Mouse (Mus musculus): ENCODE data around the gene Tagap1.
"Not testable (repeated sequence)": the region's sequence is repeated elsewhere in the genome, so short reads cannot be mapped to it uniquely, and the experiment has no call there.

Tagap1 gene

DNA sequence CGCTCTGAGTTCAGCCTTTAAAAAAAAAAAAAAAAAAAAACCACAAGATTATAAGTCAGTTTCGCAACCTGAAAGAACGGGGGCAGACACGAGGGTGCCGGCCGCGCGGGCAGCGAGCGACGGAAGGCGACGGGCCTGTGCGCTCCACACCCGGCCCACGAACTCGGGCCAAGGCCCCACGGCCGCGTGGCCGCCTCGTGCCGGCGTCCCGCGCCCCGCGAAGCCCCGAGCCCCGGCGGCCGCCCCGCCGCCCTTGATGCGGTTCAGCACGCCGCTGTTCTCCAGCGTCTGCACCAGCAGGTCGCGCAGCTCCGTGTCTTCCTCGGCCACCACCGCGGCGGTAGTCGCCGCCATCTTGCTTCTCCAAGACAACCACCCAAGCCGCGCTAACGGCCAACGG is at the start of gene Tagap1:
Gene Tagap1, minus strand, starts transcription at position 381 of the 400 bp plus-strand sequence.
- in situ Hi-C loops (cut with MboI, MseI) = loop anchor here (5.0 to 25.0 kb wide), 3 partner anchors 102 to 1202 kb away; partner anchors contain the start of gene Rps6ka2

DNA sequence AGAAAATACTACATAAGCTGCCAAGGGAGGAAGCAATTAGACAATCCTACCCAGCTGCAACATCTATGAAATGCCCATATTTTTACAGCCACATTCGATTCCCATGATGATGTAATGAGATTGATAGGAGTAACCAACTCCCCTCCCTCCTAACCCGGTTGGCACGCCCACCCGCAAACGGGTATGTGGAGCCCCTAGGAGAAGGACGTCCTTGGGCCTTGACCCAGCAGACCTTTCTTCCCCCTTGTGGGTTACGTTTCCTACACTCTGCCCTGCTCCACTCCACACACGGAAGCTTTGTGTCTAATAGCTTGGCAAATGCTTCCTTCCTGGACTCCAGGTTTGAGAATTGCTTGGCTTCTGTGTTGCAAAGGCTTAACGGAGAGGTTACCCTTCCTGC is 48.9 kb upstream of the Tagap1 start:
- in situ Hi-C loops (cut with MboI, MseI) = not testable (repeated sequence)

DNA sequence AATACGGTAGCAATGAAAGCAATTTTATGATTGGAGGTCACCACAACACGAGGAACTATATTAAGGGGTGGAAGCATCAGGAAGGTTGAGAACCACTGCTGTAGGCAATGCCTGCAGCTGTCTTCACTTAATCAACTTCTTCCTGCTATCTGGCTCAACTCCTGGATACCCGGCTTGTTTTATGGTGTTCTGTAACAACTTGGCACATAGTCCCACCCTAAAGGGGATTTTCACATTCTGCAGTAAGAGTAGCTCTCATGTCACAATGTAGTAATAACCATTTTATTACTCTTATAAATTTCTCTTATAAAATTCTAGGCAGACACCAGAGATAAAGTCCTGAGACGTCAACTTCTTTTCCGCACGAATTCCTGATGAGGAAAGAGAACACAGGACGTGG is 48.5 kb upstream of the Tagap1 start:
- in situ Hi-C loops (cut with MboI, MseI) = not testable (repeated sequence)

DNA sequence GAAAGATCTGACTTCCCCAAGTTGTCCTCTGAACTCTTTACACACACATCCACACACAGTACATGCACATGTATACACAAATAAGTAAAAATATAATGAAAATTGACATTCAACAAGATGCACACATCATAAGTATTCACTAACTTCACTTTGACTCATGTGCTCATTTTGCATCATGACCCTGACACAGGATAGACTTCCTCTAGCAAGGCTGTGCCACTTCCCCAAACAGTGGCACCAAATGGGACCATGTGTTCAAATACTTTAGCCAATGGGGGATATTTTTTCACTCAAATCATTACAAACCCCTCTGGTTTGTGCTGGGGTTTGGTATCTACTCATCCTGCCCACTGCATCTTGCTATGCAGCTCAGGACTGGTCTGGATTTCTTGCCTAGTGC is 47.9 kb upstream of the Tagap1 start:
- in situ Hi-C loops (cut with MboI, MseI) = not testable (repeated sequence)

DNA sequence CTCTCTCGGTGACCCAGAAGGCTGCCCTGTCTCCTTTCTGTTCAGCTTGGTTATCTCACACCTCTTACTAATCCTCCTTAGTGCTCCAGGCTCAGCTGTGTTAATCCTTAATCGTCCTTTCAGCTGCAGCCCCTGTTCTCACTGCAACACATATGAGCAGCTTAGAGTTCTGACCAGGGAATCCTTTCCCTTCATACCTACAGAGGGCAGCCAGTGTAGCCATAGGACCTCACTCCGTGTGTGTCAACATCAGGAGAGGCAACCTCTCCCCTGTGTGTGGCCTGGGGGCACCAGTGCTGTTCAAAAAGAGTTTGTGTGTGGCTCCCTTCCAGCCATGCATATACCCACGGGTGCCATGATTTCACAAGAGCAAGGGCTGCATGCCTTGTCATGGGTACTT is 44.7 kb upstream of the Tagap1 start:
- in situ Hi-C loops (cut with MboI, MseI) = not testable (repeated sequence)

DNA sequence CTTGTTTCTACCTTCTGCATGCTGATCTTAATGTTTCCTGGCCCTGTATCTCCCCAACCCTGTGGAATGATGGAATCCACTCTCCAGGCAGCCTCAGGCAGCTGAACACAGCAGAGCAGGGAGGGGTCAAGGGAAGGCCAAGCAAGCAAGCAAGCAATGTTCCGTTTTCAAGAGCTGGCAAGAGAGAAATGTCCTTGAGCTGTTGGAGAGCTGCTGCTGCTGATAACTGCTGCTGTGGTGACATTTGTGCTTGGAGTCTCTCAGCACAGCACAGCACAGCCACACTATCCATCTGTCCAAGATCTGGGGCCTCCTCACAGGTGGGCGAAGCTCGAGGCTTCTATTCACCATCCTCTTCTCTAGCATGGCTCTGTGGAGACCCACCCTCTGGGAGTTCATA is 42.4 kb upstream of the Tagap1 start:
- in situ Hi-C loops (cut with MboI, MseI) = not testable (repeated sequence)

DNA sequence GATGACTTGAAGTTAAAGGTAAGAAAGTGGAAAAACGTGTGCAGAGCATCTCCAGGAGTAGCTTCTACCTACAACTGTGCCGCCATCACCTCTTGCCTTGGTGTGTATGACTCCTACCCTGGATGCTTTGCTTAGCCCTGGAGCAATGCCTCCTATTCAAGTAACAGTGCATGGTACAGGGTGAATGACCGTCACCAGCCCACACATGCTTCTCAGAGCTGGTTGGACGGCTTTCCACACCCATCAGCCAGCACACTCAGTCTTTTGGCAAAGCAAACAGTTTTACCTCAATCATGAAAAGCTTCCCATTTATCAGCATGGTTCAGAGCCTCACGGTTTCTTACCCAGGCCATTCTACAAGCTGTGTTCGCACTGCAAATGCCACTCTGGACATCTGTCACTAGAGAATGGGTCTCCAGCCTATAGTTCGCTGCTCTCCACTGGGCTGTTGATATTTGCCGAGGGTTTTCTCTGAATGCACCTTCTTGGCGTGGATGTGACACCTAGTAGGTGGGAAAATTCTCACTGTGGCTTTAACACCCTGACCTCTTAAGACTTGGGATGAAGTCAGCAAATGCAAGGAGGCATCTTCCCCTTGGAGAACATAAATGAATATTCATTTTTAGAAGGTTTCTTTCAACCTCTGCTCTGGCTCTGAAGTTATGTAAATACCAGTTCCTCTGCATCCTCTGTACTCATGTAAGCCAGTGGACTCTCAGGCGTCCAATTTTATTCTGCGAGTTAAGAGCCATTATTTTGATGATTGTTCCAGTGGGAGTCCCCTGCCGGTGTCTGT is 41.0 kb upstream of the Tagap1 start:
- in situ Hi-C loops (cut with MboI, MseI) = not testable (repeated sequence)

DNA sequence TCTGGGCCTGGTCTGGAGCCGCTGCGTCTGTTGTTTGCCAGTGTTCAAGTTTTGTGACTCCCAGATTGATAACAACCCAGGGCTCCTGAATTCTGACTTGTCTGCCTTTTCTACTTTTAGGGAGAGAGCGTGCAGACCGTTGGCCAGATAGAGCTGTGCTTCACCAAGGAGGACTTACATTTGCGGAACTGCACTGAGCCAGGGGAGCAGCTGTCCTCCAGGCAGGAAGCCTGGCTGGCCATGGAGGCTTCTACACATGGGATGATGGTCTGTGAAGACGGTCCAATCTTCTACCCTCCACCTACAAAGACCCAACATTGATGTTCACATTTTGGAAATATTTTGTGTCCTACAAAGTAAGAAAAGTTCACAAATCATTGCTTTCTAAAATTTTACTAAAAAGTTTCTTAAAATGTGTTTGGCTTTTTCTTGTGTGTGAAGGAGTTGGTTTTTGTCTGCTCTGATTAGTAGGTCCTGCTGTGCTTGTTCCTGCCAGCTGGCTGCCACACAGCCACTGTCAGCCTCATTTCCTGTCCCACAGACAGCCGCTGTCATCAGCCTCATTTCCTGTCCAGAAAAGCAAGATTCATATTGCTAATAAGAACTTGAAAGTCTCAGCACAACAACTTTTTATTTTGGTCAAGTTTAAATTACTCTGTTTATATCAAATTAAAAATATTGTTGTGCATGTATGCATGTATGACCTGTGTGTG is 37.0 kb upstream of the Tagap1 start:
- in situ Hi-C loops (cut with MboI, MseI) = loop anchor here (5.0 kb wide), 1 partner anchor 1134 kb away; no protein-coding TSS in a partner anchor

DNA sequence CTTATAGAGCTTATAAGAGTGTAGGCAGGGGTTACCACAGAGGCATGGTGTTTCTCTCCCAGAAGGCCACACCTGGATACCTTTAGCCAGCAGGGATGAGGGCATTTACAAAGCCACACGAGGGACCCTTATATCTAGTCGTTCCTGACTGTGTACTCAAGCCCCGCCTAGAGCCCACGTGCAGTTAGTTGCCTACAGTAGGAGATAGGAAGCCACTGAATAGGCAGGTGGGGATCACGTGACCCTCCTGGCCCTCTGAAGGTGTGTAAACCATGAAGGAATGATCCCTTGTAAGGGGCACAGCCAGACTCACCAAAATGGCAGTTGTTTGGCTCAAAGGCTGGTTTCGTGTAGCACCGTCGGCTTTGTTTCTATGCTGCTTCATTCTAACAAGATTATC is 35.9 kb upstream of the Tagap1 start:
- in situ Hi-C loops (cut with MboI, MseI) = loop anchor here (5.0 kb wide), 1 partner anchor 1135 kb away; no protein-coding TSS in a partner anchor

DNA sequence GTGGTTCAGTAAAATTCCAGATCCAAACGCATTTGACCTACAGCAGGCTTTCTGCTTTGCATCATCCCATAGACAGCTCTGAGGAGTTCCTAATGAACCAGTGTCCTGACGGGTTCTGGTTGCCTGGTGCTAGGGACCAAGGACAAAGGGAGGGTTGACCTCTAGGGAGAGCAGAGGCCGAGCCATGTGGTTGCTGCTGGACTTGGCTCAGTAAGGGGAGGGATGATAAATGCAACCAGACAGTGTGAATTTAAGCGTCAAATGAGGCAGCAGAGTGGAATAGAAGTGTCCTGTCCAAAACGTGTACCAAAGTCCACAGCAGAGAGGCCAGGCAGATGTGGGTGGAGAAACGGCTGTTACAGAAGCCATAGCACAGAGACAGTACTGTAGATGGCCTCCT is 34.5 kb upstream of the Tagap1 start:
- in situ Hi-C loops (cut with MboI, MseI) = loop anchor here (5.0 kb wide), 1 partner anchor 1137 kb away; no protein-coding TSS in a partner anchor

DNA sequence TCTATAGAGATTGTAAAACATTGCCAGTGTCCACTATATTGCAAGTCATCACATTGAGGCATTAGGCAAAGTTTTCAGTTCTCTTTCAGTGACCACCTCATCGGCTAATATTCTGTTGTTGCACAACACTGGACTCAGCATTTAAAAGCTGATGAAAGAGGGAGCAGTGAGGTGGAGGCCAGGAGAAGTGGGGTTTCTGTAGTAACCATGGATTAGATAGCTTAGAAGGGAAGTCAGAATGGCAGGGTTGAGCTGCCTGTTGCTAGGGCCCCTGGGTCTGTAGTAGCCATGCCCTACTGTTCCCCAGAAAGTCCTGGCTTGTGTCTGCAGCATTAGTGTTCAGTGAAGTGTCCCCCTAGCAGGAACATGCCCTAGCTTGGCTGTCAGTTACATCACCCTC is 25.2 kb upstream of the Tagap1 start:
- in situ Hi-C loops (cut with MboI, MseI) = not testable (repeated sequence)

DNA sequence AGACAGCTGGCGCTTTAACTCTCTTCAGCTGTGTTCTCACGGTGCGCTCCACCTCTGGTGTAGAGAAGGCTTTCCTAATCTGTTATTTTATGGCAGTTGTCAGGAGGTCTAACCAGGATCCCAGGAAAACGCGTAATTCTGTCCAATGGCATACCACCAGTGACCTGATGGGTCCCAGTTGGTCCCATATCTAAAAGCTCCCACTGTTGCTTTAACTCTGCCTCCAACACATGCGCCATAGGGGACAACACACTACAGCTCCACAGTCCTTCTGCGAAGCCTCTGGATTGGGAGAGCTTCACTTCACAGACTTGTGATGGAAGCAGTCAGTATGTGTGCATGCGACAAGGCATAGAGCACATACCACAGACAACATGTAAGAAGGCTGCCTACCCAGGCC is 19.2 kb upstream of the Tagap1 start:
- in situ Hi-C loops (cut with MboI, MseI) = loop anchor here (5.0 kb wide), 1 partner anchor 1167 kb away; the partner anchor contains the start of genes Gm49673 and Rnaset2a

DNA sequence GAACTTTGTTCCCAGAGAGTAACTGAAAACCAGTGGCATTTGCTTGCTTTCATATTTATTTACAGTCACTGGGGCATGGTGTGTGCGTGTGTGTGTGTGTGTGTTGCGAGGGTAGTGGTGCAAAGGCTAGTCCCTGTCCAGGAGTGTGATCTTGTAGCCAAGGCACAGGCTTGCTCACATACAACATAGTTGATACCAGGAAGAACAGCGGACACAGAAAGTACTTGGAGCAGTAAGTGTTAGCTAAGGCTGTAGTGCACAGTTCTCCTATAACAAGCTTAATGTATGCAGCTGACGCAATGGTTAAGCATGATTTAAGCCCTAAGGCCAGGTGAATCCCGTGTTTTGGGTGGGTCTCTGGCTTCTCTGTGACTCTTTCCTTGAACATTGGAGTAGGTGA is 18.4 kb upstream of the Tagap1 start:
- in situ Hi-C loops (cut with MboI, MseI) = not testable (repeated sequence)

DNA sequence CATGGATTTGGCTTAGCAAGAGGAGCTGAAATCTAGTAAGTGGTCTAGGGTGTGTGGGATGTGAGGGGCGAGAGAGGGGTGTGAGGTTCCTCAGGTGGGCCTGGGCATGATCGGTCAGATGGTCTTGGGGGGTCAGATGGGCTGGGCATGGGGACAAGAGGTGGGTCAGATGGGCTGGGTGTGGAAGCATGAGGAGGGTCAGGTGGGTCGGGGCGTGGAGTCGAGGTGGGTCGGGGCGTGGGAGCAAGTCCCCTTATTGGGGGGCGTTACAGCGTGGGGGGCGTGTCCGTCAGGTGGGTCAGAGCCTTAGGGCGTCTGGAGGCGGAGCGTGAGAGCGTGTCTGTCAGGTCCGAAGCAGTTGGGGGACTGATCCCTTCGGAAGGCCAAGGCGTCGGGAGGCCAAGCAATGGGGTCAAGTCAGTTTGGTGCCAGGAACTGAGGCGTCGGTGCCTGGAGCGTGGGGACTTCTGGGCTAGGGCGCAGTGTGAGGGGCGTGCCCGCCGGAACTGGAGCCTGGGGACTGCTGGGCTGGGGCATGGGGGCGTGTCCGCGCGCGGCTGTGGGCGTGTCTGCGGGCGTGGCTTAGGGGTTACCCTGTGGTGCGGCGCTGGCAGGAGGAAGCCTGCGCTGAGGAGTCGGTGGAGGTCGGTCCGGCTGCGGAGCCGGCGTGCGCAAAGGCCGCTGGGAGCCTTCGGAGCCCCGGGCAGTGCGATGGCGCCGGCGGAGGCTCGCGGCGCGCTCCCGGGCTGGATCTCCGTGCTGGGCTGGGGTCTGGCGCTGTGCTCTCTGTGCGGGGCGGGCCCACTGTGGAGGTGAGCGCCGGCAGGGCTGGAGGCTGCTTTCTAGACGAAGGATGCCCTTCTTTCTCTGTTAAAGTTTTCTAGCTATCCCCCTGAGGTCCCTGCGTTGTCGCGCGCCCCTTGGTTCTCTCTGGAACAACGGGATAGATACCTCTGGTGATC is 17.6 kb upstream of the Tagap1 start, which contains the start of gene Gm49721:
Gene Gm49721, plus strand, starts transcription at position 618 of the 962 bp plus-strand sequence.
- in situ Hi-C loops (cut with MboI, MseI) = not testable (repeated sequence)

DNA sequence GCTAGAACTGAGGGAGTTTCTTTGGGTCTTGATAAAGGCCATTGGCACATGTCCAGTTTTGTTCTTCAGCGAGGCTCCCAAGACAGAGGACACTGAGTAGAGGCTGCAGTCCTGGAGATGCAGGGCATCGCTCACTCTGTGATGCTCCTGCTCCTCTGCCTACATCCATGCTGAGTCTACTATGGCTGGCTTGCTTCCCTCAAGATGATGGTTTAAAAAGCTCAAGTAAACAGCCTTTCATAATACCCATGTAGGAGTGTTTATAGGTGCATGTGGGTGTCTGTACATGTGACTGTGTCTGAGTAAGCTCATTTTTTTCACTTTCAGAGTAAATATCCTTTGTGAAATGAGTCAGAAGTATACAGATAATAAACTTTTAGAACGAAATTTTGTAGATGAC is 14.0 kb upstream of the Tagap1 start:
- in situ Hi-C loops (cut with MboI, MseI) = loop anchor here (25.0 kb wide), 2 partner anchors 87 to 187 kb away; partner anchors contain the start of gene Rps6ka2

DNA sequence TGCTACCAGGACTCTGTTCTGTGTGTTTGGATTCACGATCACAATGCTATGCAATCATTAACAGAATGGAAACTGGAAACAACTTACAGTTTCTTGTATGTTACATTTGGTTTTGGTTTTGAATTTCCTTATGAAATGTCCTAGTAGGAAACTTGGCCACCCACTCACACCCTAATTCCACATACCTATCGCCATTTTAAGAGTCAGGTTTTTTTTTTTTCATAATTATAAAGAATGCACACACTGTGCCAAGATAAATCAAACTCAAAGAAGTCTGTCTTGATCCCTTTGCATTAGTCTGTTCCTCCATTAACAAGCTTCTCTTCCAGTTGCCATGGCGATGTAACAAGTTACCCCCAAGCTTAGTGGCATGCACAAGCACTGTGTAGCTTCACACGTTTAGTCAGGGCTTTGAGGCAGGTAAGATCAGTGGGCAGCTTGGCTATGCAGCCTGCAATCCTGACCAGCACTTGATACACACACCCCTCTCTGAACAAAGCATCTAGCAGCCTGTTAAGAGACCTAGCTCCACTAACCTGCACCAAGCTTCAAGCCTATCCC is 12.0 kb upstream of the Tagap1 start:
- in situ Hi-C loops (cut with MboI, MseI) = loop anchor here (25.0 kb wide), 2 partner anchors 89 to 189 kb away; partner anchors contain the start of gene Rps6ka2

DNA sequence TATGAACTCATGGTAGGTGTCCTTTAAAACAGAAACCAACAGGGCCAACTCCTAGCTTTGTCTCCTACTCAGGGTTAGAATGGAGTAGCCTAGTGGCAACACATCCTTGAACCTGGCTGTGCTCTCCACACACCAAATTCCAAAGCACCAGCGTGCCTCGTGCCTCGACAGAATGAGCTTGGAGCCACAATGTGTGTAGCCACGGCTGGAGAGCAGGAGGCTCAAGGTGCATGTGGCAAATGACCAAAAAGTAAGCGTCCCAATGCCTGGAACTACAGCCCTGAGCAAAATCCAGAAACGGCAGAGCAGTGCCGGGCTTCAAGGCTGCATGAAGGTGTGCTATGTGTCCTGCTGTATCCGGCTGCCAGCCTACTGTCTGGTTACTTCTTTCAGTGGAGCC is 10.3 kb upstream of the Tagap1 start:
- in situ Hi-C loops (cut with MboI, MseI) = loop anchor here (25.0 kb wide), 2 partner anchors 91 to 191 kb away; partner anchors contain the start of gene Rps6ka2

DNA sequence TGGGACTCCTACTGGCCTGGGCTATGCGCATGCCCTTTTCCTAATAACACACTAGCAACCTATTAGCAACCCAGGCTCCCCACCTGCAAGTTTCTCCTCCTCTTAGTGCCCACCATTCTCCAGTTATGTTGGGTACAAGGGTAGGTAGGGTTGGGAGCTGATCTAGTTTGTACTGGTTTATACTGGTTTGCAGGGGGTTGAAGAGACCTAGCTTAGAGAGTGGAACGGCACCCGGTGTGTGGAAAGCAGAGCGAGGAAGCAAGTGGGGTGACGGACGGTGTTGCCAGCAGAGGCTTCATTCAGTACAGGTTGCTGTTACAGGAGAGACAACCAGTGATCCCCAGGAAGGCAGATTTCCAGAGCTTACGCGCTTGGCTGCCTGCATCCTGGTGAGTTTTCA is 9.4 kb upstream of the Tagap1 start, which contains the start of gene Rnaset2b:
Gene Rnaset2b, plus strand, starts transcription at position 301 of the 400 bp plus-strand sequence.
- in situ Hi-C loops (cut with MboI, MseI) = loop anchor here (25.0 kb wide), 2 partner anchors 92 to 192 kb away; partner anchors contain the start of gene Rps6ka2

DNA sequence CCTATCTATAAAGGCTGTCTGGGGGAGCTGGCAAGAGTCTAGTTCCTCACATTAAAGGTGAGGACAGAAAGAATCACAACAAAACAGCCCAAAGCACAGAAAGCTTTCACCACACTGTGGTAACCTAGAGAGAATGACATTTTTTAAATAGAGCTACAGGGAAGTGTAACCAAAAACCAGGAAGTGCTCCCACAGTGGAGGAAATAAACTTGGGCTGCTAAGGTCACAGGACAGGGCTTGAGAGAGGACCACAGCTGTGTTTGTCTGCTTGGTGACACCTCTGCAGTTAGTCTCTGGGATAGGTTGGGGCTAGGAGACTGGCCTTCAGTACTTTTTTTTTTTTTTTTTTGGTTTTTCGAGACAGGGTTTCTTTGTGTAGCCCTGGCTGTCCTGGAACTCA is 6.7 kb upstream of the Tagap1 start:
- in situ Hi-C loops (cut with MboI, MseI) = loop anchor here (25.0 kb wide), 2 partner anchors 95 to 195 kb away; partner anchors contain the start of gene Rps6ka2

DNA sequence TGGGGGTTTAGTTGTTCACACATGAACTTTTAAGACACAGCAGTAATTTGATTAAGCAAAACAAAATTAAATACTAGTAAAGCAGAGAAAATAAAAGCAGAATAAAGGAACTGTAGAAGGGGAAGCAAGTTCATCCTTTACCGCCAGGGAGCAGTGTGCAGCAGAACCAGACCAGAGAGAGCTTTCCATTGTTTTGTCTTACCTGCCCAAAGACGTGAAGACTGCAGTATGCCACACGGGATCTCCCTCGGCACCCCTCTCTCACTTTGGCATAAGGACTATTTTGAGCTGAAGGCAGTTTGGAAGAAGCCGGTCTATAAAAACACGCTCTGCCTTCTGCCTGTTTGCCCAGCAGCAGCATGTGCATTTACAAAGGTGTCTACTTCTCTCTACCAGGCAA is 4.4 kb upstream of the Tagap1 start:
- in situ Hi-C loops (cut with MboI, MseI) = loop anchor here (25.0 kb wide), 2 partner anchors 97 to 197 kb away; partner anchors contain the start of gene Rps6ka2

Data from regulatory T cell (primary cell).